Mouse (Mus musculus): ENCODE results near the gene Hspa12b.

Hspa12b gene

GRCm38 (mm10) chr2:131148353-131149253 lies 21.5 kb downstream of the Hspa12b start:
- no peak for DNase-seq (ENCODE audit: low spot score in 2 of 2)

DNA sequence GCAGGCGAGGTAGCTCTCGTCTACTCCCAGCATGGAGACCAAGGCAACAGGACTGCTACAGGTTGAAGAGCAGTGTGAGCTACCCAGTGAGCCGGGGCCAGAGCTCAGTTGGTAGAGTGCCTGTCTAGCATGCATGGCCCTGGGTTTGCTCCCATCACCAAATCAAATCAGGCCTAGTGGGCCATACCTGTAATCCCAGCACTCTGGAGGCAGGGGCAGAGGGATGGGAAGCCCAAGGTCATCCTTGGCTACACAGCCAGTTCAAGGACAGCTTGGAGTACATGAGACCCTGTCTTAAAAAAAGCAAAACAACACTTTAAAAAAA lies 22.1 kb downstream of the Hspa12b start:
- no peak for DNase-seq (ENCODE audit: low spot score in 2 of 2)

DNA sequence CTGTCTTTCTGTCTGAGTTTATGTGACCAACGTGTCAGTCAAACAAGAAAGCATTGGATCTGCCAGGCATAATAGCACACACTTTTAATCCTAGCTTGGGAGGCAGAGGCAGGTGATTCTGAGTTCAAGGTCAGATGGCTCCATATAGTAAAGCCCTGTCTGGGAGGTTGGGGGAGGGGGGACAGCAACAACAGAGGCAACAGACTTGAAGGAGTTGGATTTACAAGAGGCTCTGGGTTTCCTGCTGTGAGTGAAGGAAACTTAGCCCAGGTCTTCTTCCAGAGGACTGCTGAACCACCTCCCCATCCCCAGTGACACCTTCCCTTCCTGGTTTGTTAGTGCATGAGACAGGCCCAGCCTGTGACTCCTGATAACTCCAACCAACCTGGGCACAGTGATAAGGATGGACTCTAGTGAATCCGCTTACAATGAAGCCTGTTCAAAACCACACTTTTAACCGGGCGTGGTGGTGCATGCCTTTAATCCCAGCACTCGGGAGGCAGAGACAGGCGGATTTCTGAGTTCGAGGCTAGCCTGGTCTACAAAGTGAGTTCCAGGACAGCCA lies 25.2 kb downstream of the Hspa12b start:
- no peak for DNase-seq (ENCODE audit: low spot score in 2 of 2)

DNA sequence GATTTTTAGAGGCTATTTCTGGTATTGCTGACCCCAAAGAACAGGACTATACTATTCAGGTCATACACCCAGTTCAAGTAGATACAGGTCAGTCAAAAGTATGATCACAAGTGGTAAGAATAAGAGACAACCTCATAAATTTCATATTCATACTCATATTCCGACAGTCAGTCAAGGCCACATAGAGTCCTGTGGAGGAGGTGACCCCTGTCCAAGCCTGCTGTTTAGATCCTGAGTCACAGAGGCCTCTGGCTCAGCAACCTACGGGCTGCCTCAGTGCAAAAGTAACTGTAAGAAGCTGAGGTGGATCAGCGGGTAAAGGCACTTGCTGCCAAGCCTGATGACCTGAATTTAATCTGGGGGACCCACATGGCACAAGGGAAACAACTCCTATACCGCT lies 27.0 kb downstream of the Hspa12b start:
- no peak for DNase-seq (ENCODE audit: low spot score in 2 of 2)

DNA sequence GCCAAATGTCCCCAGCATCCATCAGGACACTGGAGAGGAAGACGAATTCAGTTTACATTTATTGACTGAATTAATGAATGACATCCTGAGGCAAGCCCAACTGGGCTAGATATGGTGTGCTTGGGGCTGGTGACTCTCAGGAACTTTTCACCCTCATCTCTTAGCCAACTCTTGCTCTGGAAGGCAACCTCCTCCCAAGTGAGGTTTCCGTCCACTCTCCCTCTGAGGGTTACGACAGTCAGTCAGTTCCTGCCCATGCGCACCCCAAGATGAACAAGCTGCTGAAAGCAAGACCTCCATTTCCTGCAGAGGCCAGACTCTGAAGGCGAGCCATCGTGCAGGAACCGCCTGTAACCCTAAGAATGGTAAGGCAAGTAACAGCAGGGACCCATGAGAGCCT lies 29.9 kb downstream of the Hspa12b start:
- no peak for DNase-seq (ENCODE audit: low spot score in 2 of 2)

DNA sequence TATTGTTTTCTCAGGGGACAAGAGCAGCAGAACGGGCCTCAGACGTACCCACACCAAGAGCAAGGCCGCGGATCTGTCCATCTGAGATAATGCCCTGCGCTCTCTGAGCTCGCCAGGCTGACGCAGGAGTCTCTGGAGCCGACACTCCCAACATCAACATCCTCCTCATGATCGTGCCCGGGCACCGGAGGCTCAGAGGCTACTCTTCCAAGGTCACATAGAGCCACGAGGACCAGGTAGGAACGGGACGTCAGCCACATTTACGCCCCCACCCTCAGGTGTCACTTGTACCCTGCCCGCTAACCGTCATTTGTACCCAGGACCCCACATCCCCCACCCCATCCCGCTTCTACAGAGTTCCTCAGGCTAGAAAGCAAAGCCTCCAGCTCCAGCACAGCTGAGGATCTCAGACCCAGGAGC lies 32.4 kb downstream of the Hspa12b start:
- DNase-seq (ENCODE audit: low spot score in 2 of 2) = peak in 1 of 2 experiments; percentile 26

DNA sequence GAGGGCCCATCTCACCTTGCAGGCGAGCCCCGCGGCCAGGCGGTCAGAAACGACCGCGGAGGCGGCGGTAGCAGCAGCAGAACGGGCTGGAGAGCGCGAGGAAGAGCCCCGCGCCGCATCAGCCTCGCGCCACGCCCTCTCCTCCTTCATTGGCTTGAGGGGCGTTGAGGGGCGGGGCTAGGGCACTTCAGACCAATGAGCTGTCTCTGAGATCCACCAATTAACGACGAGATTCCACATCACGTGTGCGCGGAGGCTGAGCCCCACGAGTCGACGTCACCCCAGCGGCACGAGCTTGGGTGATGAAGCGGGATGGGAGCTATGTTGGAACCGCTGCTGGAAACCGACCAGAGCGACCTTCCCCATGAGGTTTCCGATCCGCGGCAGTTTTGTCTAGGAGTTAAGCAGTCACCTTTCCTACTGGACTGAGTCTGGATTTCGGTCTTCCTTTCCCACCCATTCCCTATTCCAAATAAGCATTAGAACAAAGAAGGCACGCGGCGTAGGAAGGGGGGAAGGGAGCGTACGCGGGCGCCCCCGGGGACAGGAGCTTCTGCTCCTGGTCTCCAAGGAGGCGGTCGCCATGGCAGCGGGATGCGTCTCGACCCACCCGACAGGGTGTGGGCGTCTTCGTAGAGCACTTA lies 33.0 kb downstream of the Hspa12b start, which contains the start of gene 1700037H04Rik:
TSS of gene 1700037H04Rik (minus strand) at position 144 of the 644 bp plus-strand sequence.
- DNase-seq (ENCODE audit: low spot score in 2 of 2) = peak; percentile 93 to 97

DNA sequence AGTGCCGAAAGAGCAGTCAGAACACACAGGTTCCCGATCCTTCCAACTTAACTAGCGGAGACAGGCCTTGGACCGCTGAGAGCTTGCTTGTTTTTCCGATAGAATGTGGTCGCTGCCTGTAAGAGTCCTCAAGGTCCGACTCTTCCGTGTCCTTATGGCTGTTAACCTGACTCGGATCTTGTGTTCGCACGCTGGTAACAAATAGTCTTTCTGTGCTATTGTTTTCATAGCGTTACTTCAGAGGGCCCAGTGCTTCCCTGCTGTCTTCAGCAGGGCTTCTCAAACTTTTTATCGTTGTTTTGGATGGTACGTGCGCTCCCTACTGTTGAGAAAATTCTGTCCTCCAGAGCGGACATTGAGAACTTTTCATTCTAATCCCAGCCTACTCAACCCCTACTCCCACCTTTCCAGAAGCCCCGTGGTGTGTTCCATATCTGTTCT lies 33.6 kb downstream of the Hspa12b start:
- DNase-seq (ENCODE audit: low spot score in 2 of 2) = no peak

- DNase-seq (ENCODE audit: low spot score in 2 of 2) = no peak
Observed at GRCm38 (mm10) chr2:131163924-131164323, 36.8 kb downstream of the Hspa12b start.

GRCm38 (mm10) chr2:131166172-131166571 lies 39.1 kb downstream of the Hspa12b start:
- DNase-seq (ENCODE audit: low spot score in 2 of 2) = no peak

DNA sequence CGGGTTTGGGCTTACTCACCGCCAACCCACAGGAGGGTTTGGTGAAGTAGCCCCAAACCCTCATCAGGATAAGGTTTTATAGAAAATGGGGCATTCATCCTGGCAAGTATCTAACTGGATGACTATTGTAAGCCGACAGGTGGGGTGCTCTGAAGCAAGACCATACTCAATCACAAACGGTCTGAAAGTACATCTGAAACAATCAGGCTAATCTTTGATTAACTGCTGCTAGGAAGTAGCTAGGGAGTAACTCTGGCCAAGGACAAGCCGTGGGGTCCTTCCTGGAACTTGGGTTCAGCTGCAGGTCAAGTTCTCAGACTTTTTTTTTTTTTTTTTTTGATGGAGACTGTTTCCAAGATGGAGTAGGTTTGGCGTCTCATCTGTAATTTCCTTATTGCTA lies 40.9 kb downstream of the Hspa12b start:
- no peak for DNase-seq (ENCODE audit: low spot score in 2 of 2)

- no peak for DNase-seq (ENCODE audit: low spot score in 2 of 2)
Observed at GRCm38 (mm10) chr2:131168914-131169313, 41.8 kb downstream of the Hspa12b start.

- DNase-seq (ENCODE audit: low spot score in 2 of 2) = peak in 1 of 2 experiments; percentile 19
Observed at GRCm38 (mm10) chr2:131170936-131171335, 43.9 kb downstream of the Hspa12b start.

- DNase-seq (ENCODE audit: low spot score in 2 of 2) = peak; percentile 75 to 77
Observed at GRCm38 (mm10) chr2:131171401-131172104, 44.5 kb downstream of the Hspa12b start.

DNA sequence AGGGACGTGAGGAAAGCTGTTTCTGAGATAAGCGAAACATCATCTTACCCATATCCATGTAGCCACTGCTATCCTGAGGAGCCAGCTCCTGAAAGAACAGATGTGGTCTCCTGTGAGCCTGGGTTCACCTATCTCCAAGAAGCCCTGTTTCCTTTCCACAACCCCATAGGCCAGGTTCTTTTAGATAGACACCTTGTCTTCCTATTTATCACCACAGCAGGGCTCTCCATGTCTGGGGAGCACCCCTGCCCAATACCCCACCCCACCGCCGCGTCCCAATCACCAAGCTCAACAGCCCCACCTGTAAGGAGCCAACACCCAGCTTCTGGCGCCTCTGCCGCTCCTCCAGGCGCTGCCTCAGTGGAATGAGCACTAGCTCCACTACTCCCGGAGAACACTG lies 45.2 kb downstream of the Hspa12b start:
- DNase-seq (ENCODE audit: low spot score in 2 of 2) = no peak

- DNase-seq (ENCODE audit: low spot score in 2 of 2) = peak; percentile 58 to 77
Observed at GRCm38 (mm10) chr2:131174700-131175099, 47.6 kb downstream of the Hspa12b start.

DNA sequence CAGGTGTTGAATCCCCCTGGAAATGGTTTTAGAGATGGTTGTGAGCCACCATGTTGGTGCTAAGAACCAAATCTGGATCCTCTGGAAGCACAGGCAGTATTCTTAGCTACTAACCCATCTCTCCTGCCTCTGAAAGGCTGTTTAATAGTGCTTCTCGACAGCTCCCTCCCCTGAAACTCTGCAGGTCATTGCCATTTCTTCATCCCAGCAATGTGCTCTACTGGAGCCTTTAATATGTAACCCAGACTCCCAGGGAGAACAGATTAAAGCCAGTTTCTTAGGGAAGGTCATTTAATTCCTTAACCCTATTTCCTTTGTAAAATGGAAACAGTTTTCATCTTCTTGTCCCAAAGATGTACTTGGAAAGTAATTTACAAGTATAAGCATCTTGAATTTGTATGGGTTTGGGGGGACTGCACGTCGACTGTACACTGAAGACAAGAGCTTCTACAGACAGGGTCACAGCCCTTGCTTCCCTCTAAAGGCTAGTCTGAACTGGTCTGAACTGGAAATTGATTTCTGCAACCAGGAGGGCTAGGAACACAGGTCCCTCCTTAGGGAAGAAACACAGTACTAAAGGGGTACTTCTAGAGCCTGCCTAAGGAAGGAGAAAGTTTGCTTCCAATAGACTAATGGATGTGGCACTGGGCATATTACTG lies 48.3 kb downstream of the Hspa12b start:
- no peak for DNase-seq (ENCODE audit: low spot score in 2 of 2)

- no peak for DNase-seq (ENCODE audit: low spot score in 2 of 2)
Observed at GRCm38 (mm10) chr2:131175945-131176309, 48.8 kb downstream of the Hspa12b start.

DNA sequence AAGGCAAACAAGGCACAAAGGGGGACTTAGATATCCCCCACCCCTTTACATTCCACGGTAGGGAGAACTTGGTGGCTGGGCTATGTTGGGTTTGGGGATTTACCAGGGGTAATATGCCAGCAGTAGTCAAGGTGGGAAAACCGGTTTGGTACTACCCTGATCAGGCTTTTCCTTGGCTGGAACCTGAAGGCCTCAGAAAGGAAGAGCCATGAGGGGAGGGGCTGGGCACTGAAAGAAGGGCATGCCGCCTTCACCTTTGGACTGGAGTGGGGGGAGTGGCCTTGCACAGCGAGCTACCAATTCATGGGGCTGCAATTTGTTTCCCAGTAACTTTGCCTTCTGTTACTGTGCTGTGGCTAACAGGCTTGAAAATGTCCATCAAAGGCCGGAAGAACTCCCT lies 49.4 kb downstream of the Hspa12b start:
- no peak for DNase-seq (ENCODE audit: low spot score in 2 of 2)

- DNase-seq (ENCODE audit: low spot score in 2 of 2) = no peak
Observed at GRCm38 (mm10) chr2:131177932-131178331, 50.9 kb downstream of the Hspa12b start.

- DNase-seq (ENCODE audit: low spot score in 2 of 2) = peak in 1 of 2 experiments; percentile 14
Observed at GRCm38 (mm10) chr2:131178828-131179245, 51.8 kb downstream of the Hspa12b start.

Data from frontal cortex, postnatal 36 days (tissue).